Mouse (Mus musculus) urinary bladder, postnatal 14 days (tissue): ENCODE results near the gene Trak1.
A peak's percentile ranks its signal among the peaks of the same experiment; 100 is the strongest.

Experiments used
- DNase-seq: peaks from one replicate; pipeline ENCODE4 v3.0.0; 2021; ENCODE audit warnings: low spot score

Gene Trak1

GRCm38 (mm10) chr9:121295221-121295620 lies 2.1 kb upstream of the Trak1 start:
- no peak for DNase-seq

GRCm38 (mm10) chr9:121298065-121298398 lies 730 bp downstream of the Trak1 start:
- DNase-seq, result no peak

- no peak for DNase-seq
Measured at GRCm38 (mm10) chr9:121298411-121299091, 1.2 kb downstream of the Trak1 start.

- DNase-seq, result no peak
Measured at GRCm38 (mm10) chr9:121299223-121299755, 2.0 kb downstream of the Trak1 start.

- DNase-seq, result no peak
Measured at GRCm38 (mm10) chr9:121299976-121300570, 2.8 kb downstream of the Trak1 start.

GRCm38 (mm10) chr9:121301041-121301920 lies 4.0 kb downstream of the Trak1 start:
- no peak for DNase-seq

GRCm38 (mm10) chr9:121302543-121302942 lies 5.2 kb downstream of the Trak1 start:
- DNase-seq, result no peak

- no peak for DNase-seq
Measured at GRCm38 (mm10) chr9:121303086-121303485, 5.8 kb downstream of the Trak1 start.

GRCm38 (mm10) chr9:121303748-121304147 lies 6.4 kb downstream of the Trak1 start:
- no peak for DNase-seq

GRCm38 (mm10) chr9:121304520-121304919 lies 7.2 kb downstream of the Trak1 start:
- no peak for DNase-seq

- no peak for DNase-seq
Measured at GRCm38 (mm10) chr9:121305456-121305855, 8.2 kb downstream of the Trak1 start.

- no peak for DNase-seq
Measured at GRCm38 (mm10) chr9:121309287-121309686, 12.0 kb downstream of the Trak1 start.

- DNase-seq, result no peak
Measured at GRCm38 (mm10) chr9:121310501-121310900, 13.2 kb downstream of the Trak1 start.

- no peak for DNase-seq
Measured at GRCm38 (mm10) chr9:121311846-121312236, 14.5 kb downstream of the Trak1 start.

GRCm38 (mm10) chr9:121312237-121312891 lies 15.1 kb downstream of the Trak1 start:
- DNase-seq, result no peak

GRCm38 (mm10) chr9:121313656-121314374 lies 16.5 kb downstream of the Trak1 start:
- DNase-seq, result peak; percentile 85

GRCm38 (mm10) chr9:121314541-121315152 lies 17.3 kb downstream of the Trak1 start:
- no peak for DNase-seq

- DNase-seq, result no peak
Measured at GRCm38 (mm10) chr9:121315901-121316595, 18.7 kb downstream of the Trak1 start.

GRCm38 (mm10) chr9:121316621-121317405 lies 19.5 kb downstream of the Trak1 start:
- no peak for DNase-seq
